In the genomic region with DNA sequence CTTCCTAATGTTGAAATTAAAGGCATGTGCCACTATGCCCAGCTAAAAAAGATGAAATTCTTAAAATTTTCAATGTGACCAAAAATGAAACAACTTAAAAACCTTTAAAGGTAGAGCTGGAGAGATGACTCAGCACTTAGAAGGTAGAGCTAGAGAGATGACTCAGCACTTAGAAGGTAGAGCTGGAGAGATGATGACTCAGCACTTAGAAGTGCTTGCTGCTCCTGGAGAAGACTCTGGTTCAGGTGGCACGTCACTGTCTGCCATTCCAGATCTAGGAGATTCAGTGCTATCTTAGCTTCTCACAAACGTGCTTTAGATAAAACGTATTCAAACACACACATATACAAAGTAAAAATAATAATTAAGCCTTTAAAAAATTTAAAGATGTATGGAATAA, we compare ENCODE assay signal across 20 mouse cellular contexts. TPM values are rescaled to one million over a fixed set of nuclear protein-coding genes. Genes with fewer than 3 reads are reported as not detected.
A peak's percentile ranks its signal among the peaks of the same experiment; 100 is the strongest.
DNase-seq lines count a peak whose midpoint lies in the region; ATAC-seq and TF ChIP-seq lines count a peak whose summit lies in the region.
"Had no signal": no experiment of that assay in that cellular context is flagged by ENCODE, and none has a peak within 500 bp of the region (broad histone marks: within the 10 kb centered on the region; RNA-seq: fewer than 3 reads in every experiment).

No protein-coding gene starts in this region.

- no peak overlapping the region for H3K4me3 ChIP-seq in ES-E14 (ENCODE audit: insufficient read depth in 1 of 2, low read depth in 1 of 2, low read length in 2 of 2, poor library complexity in 1 of 2, severe bottlenecking in 1 of 2)
- H3K4me3 ChIP-seq in liver, embryonic 16.5 days (ENCODE audit: low read depth, low read length): no peak overlapping the region
- H3K4me3 ChIP-seq in cerebellum, adult 2 months (replicated peaks; ENCODE audit: insufficient read depth, low read depth, low read length): no peak overlapping the region
- H3K4me3 ChIP-seq: forebrain, embryonic 15.5 days; intestine, embryonic 15.5 days had no signal

- peaks cover 6% of the 10 kb centered on the region; the same call in 1 of the 2 replicates for H3K36me3 ChIP-seq in ES-E14 (ENCODE audit: control insufficient read depth, insufficient read depth, low read length, poor library complexity, severe bottlenecking)
- H3K36me3 ChIP-seq in liver, embryonic 16.5 days (ENCODE audit: control insufficient read depth, insufficient read depth): peaks cover 12% of the 10 kb centered on the region

- H3K9me3 ChIP-seq in ES-E14 (ENCODE audit: control insufficient read depth, insufficient read depth, low read depth, low read length): no peaks in the 10 kb centered on the region
- no peaks in the 10 kb centered on the region for H3K9me3 ChIP-seq in liver, embryonic 16.5 days (replicated peaks; ENCODE audit: control insufficient read depth, low read length)
- H3K9me3 ChIP-seq: forebrain, embryonic 15.5 days; intestine, embryonic 15.5 days had no signal

- no peak for TF ChIP-seq POLR2A in cerebellum, adult 2 months (IDR thresholded peaks at IDR 0.05; ENCODE audit: borderline replicate concordance, insufficient read depth, low read length)

- no peak overlapping the region for H3K4me2 ChIP-seq in liver, embryonic 16.5 days (ENCODE audit: low read depth, low read length)
- H3K4me2 ChIP-seq: forebrain, embryonic 15.5 days; intestine, embryonic 15.5 days; lung, embryonic 14.5 days had no signal

- H3K27ac ChIP-seq in ES-E14 (ENCODE audit: insufficient read depth, low read depth, low read length, poor library complexity, severe bottlenecking): peak overlapping the region; percentile 91
- peak overlapping the region; percentile 73 for H3K27ac ChIP-seq in liver, embryonic 16.5 days (ENCODE audit: low read length)
- no peak overlapping the region for H3K27ac ChIP-seq in cerebellum, adult 2 months (ENCODE audit: insufficient read depth, low read length)
- H3K27ac ChIP-seq: forebrain, embryonic 15.5 days; intestine, embryonic 15.5 days had no signal

- WGBS in liver, embryonic 16.5 days (ENCODE audit: insufficient replicate concordance): 54% methylated on average over 3 of the region's 3 CpGs
- WGBS in cerebellum, adult 2 months: 94% methylated on average over 3 of the region's 3 CpGs

- intact Hi-C loops in left cerebral cortex, postnatal 25 days (cut with DNase I): no loop called here
- intact Hi-C loops in left cerebral cortex, postnatal 36 days (cut with DNase I): no loop called here

- no peak for TF ChIP-seq CTCF in cerebellum, adult 2 months (IDR thresholded peaks at IDR 0.05; ENCODE audit: borderline replicate concordance, insufficient read depth, low read depth, low read length)

- ATAC-seq in erythroblast, adult 5-6 weeks (replicated peaks; ENCODE audit: low FRiP score, poor library complexity, severe bottlenecking): peak; percentile 95
- ATAC-seq in liver, embryonic 16.5 days (ENCODE audit: low read depth): peak; percentile 86
- ATAC-seq: forebrain, embryonic 15.5 days; intestine, embryonic 15.5 days had no signal

- H3K27me3 ChIP-seq in liver, embryonic 16.5 days (ENCODE audit: control insufficient read depth, insufficient read depth, low read depth, low read length): no peaks in the 10 kb centered on the region
- H3K27me3 ChIP-seq in cerebellum, adult 2 months (ENCODE audit: control insufficient read depth, insufficient read depth, low read length): no peaks in the 10 kb centered on the region; the same call in 1 of the 2 replicates
- H3K27me3 ChIP-seq: forebrain, embryonic 15.5 days; intestine, embryonic 15.5 days had no signal

- peaks cover 6 to 14% of the 10 kb centered on the region in 2 experiments; a peak in 3 of 4 replicates for H3K4me1 ChIP-seq in ES-E14 (ENCODE audit: control insufficient read depth in 2 of 2, insufficient read depth in 2 of 2, low read length in 2 of 2, poor library complexity in 1 of 2)
- peaks cover 13% of the 10 kb centered on the region for H3K4me1 ChIP-seq in liver, embryonic 16.5 days (ENCODE audit: control insufficient read depth, low read depth, low read length)
- no peaks in the 10 kb centered on the region for H3K4me1 ChIP-seq in cerebellum, adult 2 months (ENCODE audit: control insufficient read depth, insufficient read depth, low read length)
- H3K4me1 ChIP-seq: forebrain, embryonic 15.5 days; intestine, embryonic 15.5 days had no signal

- DNase-seq in A20 (ENCODE audit: low read depth, low spot score): peak; percentile 23
- DNase-seq in ES-E14 (ENCODE audit: low read depth, low spot score): no peak
- DNase-seq in left cerebral cortex, postnatal 25 days (ENCODE audit: low spot score in 2 of 2): no peak
- no peak for DNase-seq in cerebellum, adult 2 months
- DNase-seq in left cerebral cortex, postnatal 36 days (ENCODE audit: low spot score in 2 of 2): no peak
- DNase-seq: adrenal gland, adult 2 months; kidney, postnatal 10 days; layer of hippocampus, adult 9-11 months; lung, embryonic 14.5 days had no signal

- in situ Hi-C loops in ES-E14 (cut with MboI; ENCODE audit: low sequenced_read_pairs in 2 of 2, unreplicated experiment in 2 of 2): no loop called here

- H3K9ac ChIP-seq in ES-E14 (ENCODE audit: insufficient read depth, low read depth, low read length, poor library complexity, severe bottlenecking): no peak overlapping the region
- H3K9ac ChIP-seq in liver, embryonic 16.5 days (ENCODE audit: low read depth, low read length): no peak overlapping the region
- H3K9ac ChIP-seq: forebrain, embryonic 15.5 days; intestine, embryonic 15.5 days; lung, embryonic 14.5 days had no signal

TF ChIP-seq in ES-E14, 5 proteins besides CTCF, POLR2A, EP300 and RAD21:
- peak; percentile 100 for TF ChIP-seq MAFK (IDR thresholded peaks at IDR 0.05; ENCODE audit: insufficient read depth, low read depth, low read length)
- TF ChIP-seq ZC3H11A (IDR thresholded peaks at IDR 0.05; ENCODE audit: borderline replicate concordance, low read depth, low read length): no peak

RNA-seq across cellular contexts. Expression of a gene that starts 13.7 kb away (rescaled TPM):
- total RNA-seq in ES-E14 (2012; rRNA removed): 18.1 and 22.2 TPM in 2 replicates
- 36.4 and 37.3 TPM in 2 replicates for total RNA-seq in erythroblast, adult 5-6 weeks (2015; ENCODE audit: low replicate concordance)
- 27.1 and 57.4 TPM in 2 replicates for total RNA-seq in erythroblast, adult 5-6 weeks (2017; ENCODE audit: low replicate concordance)
- 23.9 and 25.5 TPM in 2 replicates for polyA plus RNA-seq in liver, embryonic 16.5 days (2015; fragmentation: Nextera tagmentation; extraction: Ambion mirVana)
- total RNA-seq in left cerebral cortex, postnatal 25 days (2021): 10 to 100 TPM; 19.8 to 23.9 TPM
- 15.4 and 15.8 TPM in 2 replicates for polyA plus RNA-seq in cerebellum, adult 2 months (2012; rRNA removed)
- total RNA-seq in left cerebral cortex, postnatal 36 days (2021): 10 to 100 TPM; 15.1 to 31.5 TPM

RNA-seq across cellular contexts. Expression of a gene that starts 19.8 kb away (rescaled TPM):
- total RNA-seq in ES-E14 (2012; rRNA removed): not detected in 2 replicates
- not detected in 2 replicates for total RNA-seq in erythroblast, adult 5-6 weeks (2015; ENCODE audit: low replicate concordance)
- total RNA-seq in erythroblast, adult 5-6 weeks (2017; ENCODE audit: low replicate concordance): not detected in 2 replicates
- polyA plus RNA-seq in liver, embryonic 16.5 days (2015; fragmentation: Nextera tagmentation; extraction: Ambion mirVana): not detected in 2 replicates
- not detected for total RNA-seq in left cerebral cortex, postnatal 25 days (2021)
- not detected in 2 replicates for polyA plus RNA-seq in cerebellum, adult 2 months (2012; rRNA removed)
- not detected for total RNA-seq in left cerebral cortex, postnatal 36 days (2021)
- total RNA-seq: adrenal gland, adult 2 months; gastrocnemius, adult 18-20 months; left cerebral cortex, postnatal 10 days; megakaryocyte, adult 5-6 weeks had no signal
- polyA plus RNA-seq: adrenal gland, adult 2 months; embryonic facial prominence, embryonic 14.5 days; forebrain, embryonic 15.5 days; hindbrain, embryonic 11.5 days; intestine, embryonic 15.5 days; lung, embryonic 14.5 days; neural tube, embryonic 14.5 days; spleen, adult 2 months had no signal
